Mouse (Mus musculus) kidney, postnatal 36 days (tissue): ENCODE data around the gene Cab39l.
"Not testable (repeated sequence)": the region's sequence is repeated elsewhere in the genome, so short reads cannot be mapped to it uniquely, and the experiment has no call there.

Experiments
- DNase-seq, 2 experiments: peaks; one replicate each; pipeline ENCODE4 v3.0.0; 2021 to 2022; ENCODE audit warnings: mixed read lengths in 2 of 2

Gene Cab39l

DNA sequence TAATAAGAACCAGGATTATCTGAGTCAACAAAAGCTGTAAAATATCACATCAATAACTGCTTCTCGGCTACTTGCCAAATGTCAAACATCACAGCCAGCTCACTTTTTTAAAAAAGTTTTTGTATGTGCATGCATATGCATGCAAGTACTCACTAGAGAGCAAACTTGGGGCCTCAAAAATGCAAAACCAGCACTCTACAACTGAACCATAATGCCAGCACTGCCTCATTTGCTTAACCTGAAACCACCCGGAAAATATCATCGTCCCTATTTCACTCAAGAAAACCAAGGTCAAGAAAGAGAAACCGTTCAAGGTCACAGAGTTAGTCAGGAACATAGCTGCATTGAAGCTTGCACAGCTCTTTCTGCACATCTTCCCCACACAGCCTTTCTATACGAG is 135.6 kb downstream of the Cab39l start:
- no peak for DNase-seq

- DNase-seq, result peak; percentile 18 to 63
These were observed 149.8 kb downstream of the Cab39l start for GRCm38 (mm10) chr14:59590614-59591013.

GRCm38 (mm10) chr14:59591901-59592300 is 151.1 kb downstream of the Cab39l start:
- DNase-seq, result no peak

DNA sequence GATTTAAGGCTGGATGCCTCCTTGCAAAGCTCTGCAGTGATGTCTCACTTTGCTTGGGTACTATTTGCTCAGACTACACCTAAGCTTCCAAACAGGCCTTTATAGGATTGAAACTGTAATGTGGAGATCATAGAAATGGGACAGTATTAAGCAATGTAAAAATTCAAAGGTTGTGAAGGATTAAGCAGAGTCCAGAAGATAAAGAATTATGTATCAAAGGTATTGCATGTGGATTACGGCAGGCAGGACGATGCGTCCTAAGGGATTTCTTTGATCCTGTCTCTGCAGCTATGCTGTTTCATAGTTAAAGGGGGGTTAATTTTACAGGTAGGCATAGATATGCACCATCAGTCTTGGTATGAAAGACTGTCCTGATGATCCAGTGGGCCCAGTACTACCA is 151.8 kb downstream of the Cab39l start:
- DNase-seq, result no peak

DNA sequence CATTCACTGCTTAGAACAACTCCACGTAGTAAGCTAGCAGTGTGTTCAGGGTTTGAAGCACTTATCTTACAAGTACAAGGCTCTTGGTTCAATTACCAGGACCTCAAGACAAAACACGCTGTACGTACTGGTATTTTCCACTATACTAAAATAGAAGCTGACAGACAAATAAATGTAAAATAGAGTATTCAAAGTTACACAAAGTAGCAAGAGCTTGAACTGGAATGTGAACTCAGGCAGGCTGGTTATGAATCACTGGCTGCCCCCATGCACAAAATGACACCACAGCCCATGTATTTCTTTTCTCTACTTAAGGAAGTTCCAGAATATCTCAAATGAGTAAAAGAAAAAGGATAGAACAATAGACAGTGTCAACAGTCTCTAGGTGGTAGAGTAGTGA is 154.2 kb downstream of the Cab39l start:
- no peak for DNase-seq

DNA sequence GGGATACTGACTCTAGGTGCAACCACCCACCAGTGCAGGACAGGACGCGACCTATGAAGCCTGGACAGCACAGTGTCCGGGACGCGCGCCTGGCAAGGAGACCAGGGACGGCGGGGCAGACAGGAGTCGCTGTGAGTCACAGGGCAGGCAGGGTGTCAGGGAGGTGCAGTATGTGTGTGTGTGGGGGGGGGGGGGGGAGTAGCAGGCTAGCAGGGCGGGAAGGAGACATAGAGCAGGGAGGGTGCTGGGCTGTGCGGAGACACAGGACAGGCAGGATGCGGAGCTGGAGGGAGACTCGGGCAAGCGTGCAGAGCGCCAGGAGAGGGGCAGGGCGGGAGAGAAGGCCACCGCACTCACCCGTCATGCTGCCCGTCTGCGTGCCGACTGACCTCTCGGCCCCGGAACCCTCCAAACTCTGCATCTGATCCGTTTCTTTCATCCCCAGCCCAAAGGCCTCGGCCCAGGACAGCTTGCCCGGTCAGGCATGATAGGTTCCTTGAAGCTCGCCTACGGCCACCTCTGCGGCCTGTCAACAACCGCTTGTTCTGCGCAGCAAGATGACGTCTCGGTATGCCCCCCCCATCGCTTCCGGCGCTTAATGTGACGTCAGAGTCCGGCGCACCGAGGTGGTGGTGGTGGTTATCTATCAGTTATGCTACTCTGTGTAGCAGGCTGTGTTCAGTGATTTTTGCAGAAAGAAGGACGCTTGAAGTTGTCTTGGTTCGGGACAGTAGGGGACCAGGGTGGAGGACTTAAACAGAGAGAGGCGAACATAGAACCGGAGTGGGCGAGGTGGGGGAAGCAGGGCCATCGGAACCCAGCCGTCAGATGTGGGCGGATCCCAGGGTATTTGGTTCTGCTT is 156.9 kb downstream of the Cab39l start, which contains the start of gene Cdadc1:
Gene Cdadc1, minus strand, starts transcription at position 562 of the 862 bp plus-strand sequence.
- peak; percentile 95 to 96 for DNase-seq

GRCm38 (mm10) chr14:59598260-59598627 is 157.5 kb downstream of the Cab39l start:
- DNase-seq, result no peak

DNA sequence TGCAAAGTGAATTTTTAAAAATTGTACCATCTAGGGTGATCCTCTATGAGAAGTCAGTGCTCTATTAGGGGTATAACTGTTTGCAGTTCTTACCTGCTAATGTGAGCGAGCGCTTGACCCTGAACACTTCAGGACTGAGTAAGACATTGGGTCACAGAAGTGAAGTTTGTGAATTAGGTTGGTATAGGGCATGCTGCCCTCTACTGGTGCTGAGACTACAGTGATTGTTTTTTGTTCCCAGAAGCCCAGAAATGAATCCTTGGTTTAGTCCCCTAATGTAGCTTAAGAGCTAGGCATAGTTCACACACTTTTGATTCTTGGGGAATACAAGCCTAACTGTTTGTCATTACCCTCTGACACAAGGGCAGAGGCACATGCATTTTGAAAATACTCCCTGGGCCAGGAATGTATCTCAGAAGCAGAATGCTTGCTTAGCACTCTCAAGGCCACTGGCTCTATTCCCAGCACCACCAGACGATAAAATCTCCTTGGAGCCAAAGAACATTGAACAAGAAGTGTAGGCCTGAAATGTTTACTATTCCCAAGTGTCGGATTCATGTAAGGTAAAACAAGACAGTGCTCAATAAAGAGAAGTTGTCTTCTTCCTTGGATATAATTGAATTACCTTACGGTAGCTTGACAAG is 163.4 kb downstream of the Cab39l start:
- peak; percentile 34 to 60 for DNase-seq

DNA sequence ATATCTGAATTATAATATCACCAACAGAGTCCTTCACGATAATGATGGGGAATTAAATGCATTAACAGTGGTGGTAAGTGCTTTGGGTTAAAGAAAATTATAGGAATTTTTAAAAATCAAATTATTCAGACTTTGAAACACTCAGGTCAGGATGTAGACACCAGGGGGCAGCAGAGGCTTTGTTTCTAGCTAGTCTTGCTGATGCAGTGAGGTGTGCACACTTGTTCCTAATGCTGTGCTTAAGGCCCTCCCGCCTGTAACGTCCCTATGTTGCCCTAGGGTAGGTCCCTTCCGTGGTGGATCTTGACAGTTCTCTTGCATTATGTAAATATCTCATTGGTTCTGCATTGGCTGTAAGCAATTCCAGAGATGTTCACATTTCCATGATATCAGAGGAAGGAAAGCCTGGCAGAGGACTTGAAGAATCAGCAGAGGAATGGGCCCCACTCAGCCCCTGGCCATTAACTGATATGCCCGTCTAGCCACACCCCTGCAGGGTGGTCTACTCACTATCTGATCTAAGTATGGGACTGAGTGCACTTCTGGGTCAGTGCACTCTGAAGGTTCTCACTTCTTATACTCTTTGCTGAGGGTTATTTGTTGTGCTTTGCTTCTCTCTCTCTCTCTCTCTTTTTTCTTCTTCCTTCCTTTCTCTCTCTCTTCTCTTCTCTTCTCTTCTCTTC is 165.0 kb downstream of the Cab39l start:
- peak; percentile 65 to 91 for DNase-seq

GRCm38 (mm10) chr14:59607021-59607420 is 166.2 kb downstream of the Cab39l start:
- no peak for DNase-seq

DNA sequence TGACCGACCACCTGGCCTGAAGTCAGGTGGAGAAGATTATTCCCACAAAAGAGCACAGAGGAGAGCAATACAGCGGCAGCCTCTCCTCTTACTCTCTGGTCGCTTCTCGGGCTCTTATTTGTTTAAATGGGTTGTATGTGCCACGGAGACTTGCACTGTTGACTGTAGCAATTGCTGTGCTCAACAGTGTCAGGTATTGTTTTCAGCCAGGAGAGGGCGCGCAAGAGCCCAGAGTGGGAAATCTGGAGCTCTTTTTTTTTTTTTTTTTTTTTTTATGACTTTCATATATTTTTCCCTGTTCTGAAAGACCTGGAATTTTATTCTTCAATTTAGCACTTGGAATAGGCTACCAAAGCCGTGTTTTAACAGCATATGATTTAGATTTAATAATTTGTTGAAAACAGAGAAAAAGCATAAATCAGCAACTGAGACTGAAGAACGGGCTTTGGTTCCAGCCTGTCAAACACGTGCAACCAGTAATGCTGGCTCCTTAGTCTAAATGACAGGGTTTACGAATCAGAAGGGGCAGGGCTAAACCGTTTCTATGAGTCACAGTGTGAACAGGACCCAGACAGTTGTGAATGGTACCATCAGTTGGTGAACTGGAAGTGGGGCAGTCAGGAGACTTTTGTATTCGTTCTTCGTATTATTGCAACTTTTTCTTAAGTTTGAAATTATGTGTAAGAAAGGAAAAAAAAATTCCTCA is 172.3 kb downstream of the Cab39l start:
- DNase-seq, result peak; percentile 61 to 90

DNA sequence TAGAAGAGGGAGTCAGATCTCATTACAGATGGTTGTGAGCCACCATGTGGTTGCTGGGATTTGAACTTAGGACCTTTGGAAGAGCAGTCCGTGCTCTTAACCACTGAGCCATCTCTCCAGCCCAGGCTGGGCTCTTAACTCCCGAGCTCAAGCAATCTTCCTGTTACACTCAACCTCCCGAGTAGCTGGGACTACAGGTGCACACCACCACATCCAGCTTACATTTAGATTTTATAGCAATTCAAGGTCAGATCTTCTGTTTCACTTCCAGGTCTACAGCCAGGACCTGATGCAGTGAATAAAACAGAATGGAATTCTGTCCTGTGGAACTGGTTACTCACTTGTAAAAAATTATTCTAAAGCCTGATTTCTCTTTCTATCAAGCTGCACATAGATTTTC is 173.4 kb downstream of the Cab39l start:
- not testable (repeated sequence) for DNase-seq

DNA sequence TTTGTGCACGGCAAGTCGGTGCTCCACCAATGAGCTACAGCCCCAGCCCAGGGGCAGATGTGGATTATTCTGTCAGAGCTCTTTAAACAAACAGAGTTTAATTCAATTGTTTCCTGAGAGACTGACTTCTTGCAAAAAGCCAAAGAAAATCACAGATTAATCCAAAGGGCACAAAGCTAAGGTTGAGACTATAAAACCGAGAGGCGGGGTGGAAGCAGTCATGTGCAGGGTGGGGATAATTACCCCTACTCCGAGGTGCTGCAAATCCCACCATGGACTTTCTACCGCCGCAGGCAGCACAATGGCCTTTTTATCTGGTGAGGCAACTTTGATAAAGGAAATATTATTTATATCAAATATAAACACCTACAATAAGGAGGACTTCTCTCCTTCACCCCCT is 176.0 kb downstream of the Cab39l start:
- no peak for DNase-seq

GRCm38 (mm10) chr14:59624326-59624885 is 183.6 kb downstream of the Cab39l start:
- DNase-seq, result no peak

DNA sequence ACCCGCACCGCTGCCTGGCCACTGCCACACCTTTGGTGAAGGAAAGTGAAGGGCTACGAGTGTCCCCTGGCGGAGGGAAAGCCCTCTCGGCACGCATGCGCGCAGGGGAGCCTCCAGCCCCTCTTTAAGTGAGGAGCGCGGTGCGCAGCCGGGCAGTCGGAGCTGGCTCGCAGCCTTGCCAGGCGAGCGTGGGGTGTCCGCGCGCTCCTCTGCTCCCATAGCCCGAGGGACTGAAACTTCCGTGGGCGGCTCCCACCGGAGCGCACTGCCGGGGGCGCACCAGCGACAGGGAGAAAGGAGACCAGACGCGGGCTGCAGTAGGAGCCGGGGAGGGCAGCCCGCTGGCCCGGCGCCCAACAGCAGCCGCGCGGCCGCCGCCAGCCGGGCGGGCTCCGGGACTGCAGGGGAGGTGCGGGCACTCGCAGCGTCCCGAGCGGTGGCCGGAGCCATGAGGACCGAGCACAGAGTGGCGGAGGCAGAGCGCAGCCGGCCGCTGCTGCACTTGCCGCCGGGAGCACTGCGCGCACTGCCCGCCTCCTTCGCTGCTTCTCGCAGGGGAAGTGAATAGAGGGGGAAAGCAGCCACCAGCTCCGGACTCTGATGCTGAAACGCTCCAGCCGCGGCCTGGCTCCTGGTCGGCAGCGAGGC is 184.5 kb downstream of the Cab39l start, which contains the start of gene Shisa2:
Gene Shisa2, plus strand, starts transcription at position 151 of the 648 bp plus-strand sequence.
- peak; percentile 60 to 80 for DNase-seq

DNA sequence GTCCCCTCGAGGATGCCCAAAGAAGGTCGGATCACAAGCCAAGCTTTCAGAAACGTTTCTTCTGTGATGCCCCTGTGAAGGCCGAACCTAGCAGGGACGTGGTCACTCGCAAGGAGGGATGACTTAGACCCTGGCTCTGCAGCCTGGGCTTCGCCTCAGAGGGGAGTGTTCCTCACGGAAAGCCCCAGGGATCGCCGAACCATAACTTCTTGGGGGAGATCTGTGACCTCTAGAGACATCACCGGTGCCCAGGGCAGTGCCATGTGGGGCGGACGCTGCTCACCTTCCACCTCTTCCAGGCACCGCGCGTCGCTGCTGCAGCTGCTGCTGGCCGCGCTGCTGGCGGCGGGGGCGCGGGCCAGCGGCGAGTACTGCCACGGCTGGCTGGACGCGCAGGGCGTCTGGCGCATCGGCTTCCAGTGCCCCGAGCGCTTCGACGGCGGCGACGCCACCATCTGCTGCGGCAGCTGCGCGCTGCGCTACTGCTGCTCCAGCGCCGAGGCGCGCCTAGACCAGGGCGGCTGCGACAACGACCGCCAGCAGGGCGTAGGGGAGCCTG is 185.1 kb downstream of the Cab39l start:
- peak in 1 of 2 experiments; percentile 41 for DNase-seq

DNA sequence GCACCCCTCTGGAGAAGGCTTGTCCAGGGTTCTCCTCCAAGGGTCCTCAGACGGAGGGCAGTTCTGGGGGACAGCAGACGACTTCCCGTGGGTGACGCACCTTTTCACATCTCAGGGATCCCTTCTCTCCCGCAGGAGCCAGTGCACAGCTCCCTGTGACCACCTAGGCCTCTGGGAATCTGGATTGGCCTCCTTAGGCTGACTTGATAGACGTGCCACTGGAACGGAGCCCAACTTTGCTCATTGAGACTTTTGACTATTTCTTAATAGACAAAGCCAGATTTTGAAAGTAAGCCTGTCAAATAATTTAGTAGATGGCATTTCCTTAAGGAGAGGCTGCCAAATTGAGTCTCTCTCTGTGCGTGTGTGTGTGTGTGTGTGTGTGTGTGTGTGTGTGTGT is 185.9 kb downstream of the Cab39l start:
- DNase-seq, result peak in 1 of 2 experiments; percentile 50

DNA sequence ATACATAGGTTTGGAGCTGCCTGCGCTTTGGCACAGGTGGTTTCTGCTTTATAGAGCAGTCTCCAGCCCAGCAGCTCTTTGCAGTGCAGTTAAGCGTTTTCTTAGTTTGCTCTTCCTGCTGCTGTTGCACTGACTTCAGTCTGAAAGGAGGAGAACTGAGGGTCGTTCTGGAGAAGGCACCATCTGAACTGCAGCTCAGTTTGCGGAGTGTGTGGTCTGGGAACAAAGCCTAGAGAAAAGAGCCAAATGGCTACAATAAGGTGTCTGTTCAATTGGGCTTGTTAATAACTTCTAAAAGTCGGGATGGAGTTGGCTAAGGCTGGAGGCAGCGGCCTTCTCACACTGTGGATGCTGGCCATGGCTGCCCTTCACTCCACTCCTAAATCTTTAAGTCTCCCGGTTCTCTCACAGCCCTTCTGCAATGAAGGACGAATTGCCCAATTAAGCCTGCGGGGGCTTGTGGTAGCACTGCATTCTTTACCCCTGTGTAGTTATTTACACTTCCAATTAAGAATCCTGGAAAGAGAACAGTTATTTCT is 186.4 kb downstream of the Cab39l start:
- no peak for DNase-seq

DNA sequence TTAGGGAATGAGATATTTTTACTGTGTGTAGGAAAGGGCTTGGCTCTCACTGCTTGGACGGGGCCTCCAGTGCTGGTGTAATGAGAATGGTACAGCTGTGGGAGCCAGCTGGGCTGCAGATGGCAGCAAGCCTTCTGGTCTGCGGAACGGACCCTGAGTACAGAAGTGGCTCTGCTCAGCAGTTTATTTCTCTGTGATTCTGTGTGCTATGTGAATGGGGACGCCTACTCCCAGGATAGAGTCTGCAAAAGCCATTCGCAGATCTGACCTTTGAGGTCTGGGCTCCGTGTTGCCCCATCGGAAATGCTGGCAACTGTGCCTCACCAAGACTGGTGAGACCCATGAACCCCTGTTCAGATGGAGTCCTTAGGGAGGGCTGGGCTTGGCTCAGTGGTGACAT is 187.1 kb downstream of the Cab39l start:
- DNase-seq, result no peak

DNA sequence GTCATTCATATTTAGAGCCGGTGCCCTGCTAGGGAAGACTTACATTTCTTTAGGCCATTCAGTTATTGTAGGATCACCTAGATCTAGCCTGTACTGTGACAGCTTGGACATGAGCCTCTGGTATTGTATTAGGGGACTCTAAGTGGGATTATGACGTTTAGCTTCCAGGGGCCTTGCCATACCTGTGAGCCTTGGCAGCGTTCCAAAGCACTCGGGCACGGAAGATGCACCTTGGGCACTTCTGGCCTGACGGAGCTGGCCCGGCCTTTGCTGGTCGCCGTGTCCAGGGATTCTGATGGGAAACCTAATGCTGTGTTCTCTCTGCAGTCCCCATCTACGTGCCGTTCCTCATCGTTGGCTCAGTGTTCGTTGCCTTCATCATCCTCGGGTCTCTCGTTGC is 188.5 kb downstream of the Cab39l start:
- no peak for DNase-seq

- no peak for DNase-seq
These were observed 189.3 kb downstream of the Cab39l start for GRCm38 (mm10) chr14:59630096-59630495.
